Mouse (Mus musculus): ENCODE results near the gene Topbp1. TPM values are rescaled to one million over a fixed set of nuclear protein-coding genes. Genes with fewer than 3 reads are reported as not detected.

Topbp1 gene
- polyA plus RNA-seq, 1 experiment from 2014 or later, result 57.3 TPM

- Histone ChIP-seq H3K4me3 (ENCODE audit: low read length) (no peak overlapping the region), H3K27me3 (ENCODE audit: insufficient read depth, low read length) (no peaks in the 10 kb centered on the region), H3K4me2 (replicated peaks; ENCODE audit: low read depth, low read length) (no peak overlapping the region), H3K4me1 (ENCODE audit: insufficient read depth, low read length) (0 out of 2 replicates have a peak, but pooled peaks cover 6% of the 10 kb centered on the region), H3K9ac (replicated peaks; ENCODE audit: low read length) (no peak overlapping the region), H3K9me3 (ENCODE audit: low read length) (no peaks in the 10 kb centered on the region), H3K27ac (ENCODE audit: low read length) (no peak overlapping the region), H3K36me3 (ENCODE audit: insufficient read depth, low read length) (no peaks in the 10 kb centered on the region)
- WGBS, result 90% methylated on average over 13 of the region's 13 CpGs
- no peak for ATAC-seq (ENCODE audit: low FRiP score, low TSS enrichment)
Observed at GRCm38 (mm10) chr9:103288489-103289180, 16.4 kb upstream of the Topbp1 start.

- Histone ChIP-seq H3K9me3 (ENCODE audit: low read length) (no peaks in the 10 kb centered on the region), H3K9ac (replicated peaks; ENCODE audit: low read length) (no peak overlapping the region), H3K4me1 (ENCODE audit: insufficient read depth, low read length) (no peaks in the 10 kb centered on the region), H3K36me3 (ENCODE audit: insufficient read depth, low read length) (no peaks in the 10 kb centered on the region), H3K27ac (ENCODE audit: low read length) (no peak overlapping the region), H3K4me3 (ENCODE audit: low read length) (no peak overlapping the region), H3K27me3 (ENCODE audit: insufficient read depth, low read length) (no peaks in the 10 kb centered on the region), H3K4me2 (replicated peaks; ENCODE audit: low read depth, low read length) (no peak overlapping the region)
- no peak for ATAC-seq (ENCODE audit: low FRiP score, low TSS enrichment)
- WGBS, result 86% methylated on average over 2 of the region's 2 CpGs
Observed at GRCm38 (mm10) chr9:103294507-103294906, 10.5 kb upstream of the Topbp1 start.

- peaks cover 7% of the 10 kb centered on the region; the same call in 1 of the 2 replicates for H3K4me1 ChIP-seq (ENCODE audit: insufficient read depth, low read length)
- no peak for ATAC-seq (ENCODE audit: low FRiP score, low TSS enrichment)
- no peak overlapping the region for H3K4me3 ChIP-seq (ENCODE audit: low read length)
- WGBS, result 93% methylated on average over 8 of the region's 8 CpGs
- no peaks in the 10 kb centered on the region for H3K9me3 ChIP-seq (ENCODE audit: low read length)
- no peak overlapping the region for H3K27ac ChIP-seq (ENCODE audit: low read length)
- H3K27me3 ChIP-seq (ENCODE audit: insufficient read depth, low read length), result no peaks in the 10 kb centered on the region
- no peak overlapping the region for H3K4me2 ChIP-seq (replicated peaks; ENCODE audit: low read depth, low read length)
- no peaks in the 10 kb centered on the region for H3K36me3 ChIP-seq (ENCODE audit: insufficient read depth, low read length)
- no peak overlapping the region for H3K9ac ChIP-seq (replicated peaks; ENCODE audit: low read length)
Observed at GRCm38 (mm10) chr9:103301086-103301485, 3.9 kb upstream of the Topbp1 start.

- H3K9ac ChIP-seq (replicated peaks; ENCODE audit: low read length), result no peak overlapping the region
- H3K36me3 ChIP-seq (ENCODE audit: insufficient read depth, low read length), result no peaks in the 10 kb centered on the region
- no peak overlapping the region for H3K4me2 ChIP-seq (replicated peaks; ENCODE audit: low read depth, low read length)
- no peaks in the 10 kb centered on the region for H3K9me3 ChIP-seq (ENCODE audit: low read length)
- no peak overlapping the region for H3K4me3 ChIP-seq (ENCODE audit: low read length)
- no peaks in the 10 kb centered on the region for H3K27me3 ChIP-seq (ENCODE audit: insufficient read depth, low read length)
- ATAC-seq (ENCODE audit: low FRiP score, low TSS enrichment), result no peak
- no peak overlapping the region for H3K27ac ChIP-seq (ENCODE audit: low read length)
- H3K4me1 ChIP-seq (ENCODE audit: insufficient read depth, low read length), result peaks cover 18% of the 10 kb centered on the region
- 80% methylated on average over 4 of the region's 4 CpGs for WGBS
Observed at GRCm38 (mm10) chr9:103302239-103302638, 2.8 kb upstream of the Topbp1 start.

GRCm38 (mm10) chr9:103302666-103303065 is 2.3 kb upstream of the Topbp1 start:
- WGBS, result 63% methylated on average over 3 of the region's 3 CpGs
- H3K9me3 ChIP-seq (ENCODE audit: low read length), result no peaks in the 10 kb centered on the region
- ATAC-seq (ENCODE audit: low FRiP score, low TSS enrichment), result 0 out of 2 replicates have a peak, but pooled peaks have one; percentile 3
- H3K27me3 ChIP-seq (ENCODE audit: insufficient read depth, low read length), result no peaks in the 10 kb centered on the region
- no peak overlapping the region for H3K27ac ChIP-seq (ENCODE audit: low read length)
- no peaks in the 10 kb centered on the region for H3K36me3 ChIP-seq (ENCODE audit: insufficient read depth, low read length)
- H3K4me1 ChIP-seq (ENCODE audit: insufficient read depth, low read length), result peaks cover 21% of the 10 kb centered on the region
- H3K4me3 ChIP-seq (ENCODE audit: low read length), result no peak overlapping the region
- no peak overlapping the region for H3K4me2 ChIP-seq (replicated peaks; ENCODE audit: low read depth, low read length)
- H3K9ac ChIP-seq (replicated peaks; ENCODE audit: low read length), result no peak overlapping the region

GRCm38 (mm10) chr9:103305332-103306041 is 472 bp downstream of the Topbp1 start:
- peak overlapping the region; percentile 87 for H3K9ac ChIP-seq (replicated peaks; ENCODE audit: low read length)
- peak overlapping the region; percentile 89 for H3K4me3 ChIP-seq (ENCODE audit: low read length)
- H3K27ac ChIP-seq (ENCODE audit: low read length), result peak overlapping the region; percentile 77
- ATAC-seq (ENCODE audit: low FRiP score, low TSS enrichment), result peak; percentile 86
- no peaks in the 10 kb centered on the region for H3K27me3 ChIP-seq (ENCODE audit: insufficient read depth, low read length)
- H3K4me2 ChIP-seq (replicated peaks; ENCODE audit: low read depth, low read length), result peak overlapping the region; percentile 67
- WGBS, result 1% methylated on average over 39 of the region's 40 CpGs
- no peaks in the 10 kb centered on the region for H3K9me3 ChIP-seq (ENCODE audit: low read length)
- peaks cover 15% of the 10 kb centered on the region for H3K36me3 ChIP-seq (ENCODE audit: insufficient read depth, low read length)
- peaks cover 21% of the 10 kb centered on the region for H3K4me1 ChIP-seq (ENCODE audit: insufficient read depth, low read length)

- ATAC-seq (ENCODE audit: low FRiP score, low TSS enrichment), result no peak
- no peak overlapping the region for H3K4me2 ChIP-seq (replicated peaks; ENCODE audit: low read depth, low read length)
- H3K9me3 ChIP-seq (ENCODE audit: low read length), result no peaks in the 10 kb centered on the region
- H3K4me1 ChIP-seq (ENCODE audit: insufficient read depth, low read length), result peaks cover 16% of the 10 kb centered on the region
- no peaks in the 10 kb centered on the region for H3K27me3 ChIP-seq (ENCODE audit: insufficient read depth, low read length)
- H3K27ac ChIP-seq (ENCODE audit: low read length), result no peak overlapping the region
- 79% methylated on average over 6 of the region's 6 CpGs for WGBS
- no peak overlapping the region for H3K9ac ChIP-seq (replicated peaks; ENCODE audit: low read length)
- peaks cover 42% of the 10 kb centered on the region for H3K36me3 ChIP-seq (ENCODE audit: insufficient read depth, low read length)
- no peak overlapping the region for H3K4me3 ChIP-seq (ENCODE audit: low read length)
Observed at GRCm38 (mm10) chr9:103309832-103310231, 4.8 kb downstream of the Topbp1 start.

- Histone ChIP-seq H3K27me3 (ENCODE audit: insufficient read depth, low read length) (no peaks in the 10 kb centered on the region), H3K4me3 (ENCODE audit: low read length) (no peak overlapping the region), H3K4me1 (ENCODE audit: insufficient read depth, low read length) (no peaks in the 10 kb centered on the region), H3K36me3 (ENCODE audit: insufficient read depth, low read length) (peaks cover 73% of the 10 kb centered on the region), H3K9ac (replicated peaks; ENCODE audit: low read length) (no peak overlapping the region), H3K4me2 (replicated peaks; ENCODE audit: low read depth, low read length) (no peak overlapping the region), H3K27ac (ENCODE audit: low read length) (no peak overlapping the region), H3K9me3 (ENCODE audit: low read length) (no peaks in the 10 kb centered on the region)
- ATAC-seq (ENCODE audit: low FRiP score, low TSS enrichment), result no peak
- 83% methylated on average over 1 of the region's 2 CpGs for WGBS
Observed at GRCm38 (mm10) chr9:103324678-103325077, 19.7 kb downstream of the Topbp1 start.

- Histone ChIP-seq H3K4me1 (ENCODE audit: insufficient read depth, low read length) (no peaks in the 10 kb centered on the region), H3K36me3 (ENCODE audit: insufficient read depth, low read length) (peaks cover 68% of the 10 kb centered on the region), H3K4me2 (replicated peaks; ENCODE audit: low read depth, low read length) (no peak overlapping the region), H3K27ac (ENCODE audit: low read length) (no peak overlapping the region), H3K9me3 (ENCODE audit: low read length) (no peaks in the 10 kb centered on the region), H3K4me3 (ENCODE audit: low read length) (no peak overlapping the region), H3K27me3 (ENCODE audit: insufficient read depth, low read length) (no peaks in the 10 kb centered on the region), H3K9ac (replicated peaks; ENCODE audit: low read length) (no peak overlapping the region)
- no peak for ATAC-seq (ENCODE audit: low FRiP score, low TSS enrichment)
- WGBS, result 78% methylated on average over 9 of the region's 9 CpGs
Observed at GRCm38 (mm10) chr9:103326449-103326848, 21.4 kb downstream of the Topbp1 start.

- 84% methylated on average over 6 of the region's 6 CpGs for WGBS
- ATAC-seq (ENCODE audit: low FRiP score, low TSS enrichment), result no peak
- H3K9ac ChIP-seq (replicated peaks; ENCODE audit: low read length), result no peak overlapping the region
- no peaks in the 10 kb centered on the region for H3K9me3 ChIP-seq (ENCODE audit: low read length)
- H3K36me3 ChIP-seq (ENCODE audit: insufficient read depth, low read length), result peaks cover 75% of the 10 kb centered on the region
- H3K27me3 ChIP-seq (ENCODE audit: insufficient read depth, low read length), result no peaks in the 10 kb centered on the region
- H3K4me1 ChIP-seq (ENCODE audit: insufficient read depth, low read length), result no peaks in the 10 kb centered on the region
- no peak overlapping the region for H3K27ac ChIP-seq (ENCODE audit: low read length)
- no peak overlapping the region for H3K4me3 ChIP-seq (ENCODE audit: low read length)
- no peak overlapping the region for H3K4me2 ChIP-seq (replicated peaks; ENCODE audit: low read depth, low read length)
Observed at GRCm38 (mm10) chr9:103332663-103333062, 27.6 kb downstream of the Topbp1 start.
